Mouse (Mus musculus): ENCODE results near the gene Anxa4. TPM values are rescaled to one million over a fixed set of nuclear protein-coding genes. Genes with fewer than 3 reads are reported as not detected.
A peak's percentile ranks its signal among the peaks of the same experiment; 100 is the strongest.

The Anxa4 gene
- total RNA-seq, 2 experiments from 2014 or later = 18.7 to 21.4 TPM

DNA sequence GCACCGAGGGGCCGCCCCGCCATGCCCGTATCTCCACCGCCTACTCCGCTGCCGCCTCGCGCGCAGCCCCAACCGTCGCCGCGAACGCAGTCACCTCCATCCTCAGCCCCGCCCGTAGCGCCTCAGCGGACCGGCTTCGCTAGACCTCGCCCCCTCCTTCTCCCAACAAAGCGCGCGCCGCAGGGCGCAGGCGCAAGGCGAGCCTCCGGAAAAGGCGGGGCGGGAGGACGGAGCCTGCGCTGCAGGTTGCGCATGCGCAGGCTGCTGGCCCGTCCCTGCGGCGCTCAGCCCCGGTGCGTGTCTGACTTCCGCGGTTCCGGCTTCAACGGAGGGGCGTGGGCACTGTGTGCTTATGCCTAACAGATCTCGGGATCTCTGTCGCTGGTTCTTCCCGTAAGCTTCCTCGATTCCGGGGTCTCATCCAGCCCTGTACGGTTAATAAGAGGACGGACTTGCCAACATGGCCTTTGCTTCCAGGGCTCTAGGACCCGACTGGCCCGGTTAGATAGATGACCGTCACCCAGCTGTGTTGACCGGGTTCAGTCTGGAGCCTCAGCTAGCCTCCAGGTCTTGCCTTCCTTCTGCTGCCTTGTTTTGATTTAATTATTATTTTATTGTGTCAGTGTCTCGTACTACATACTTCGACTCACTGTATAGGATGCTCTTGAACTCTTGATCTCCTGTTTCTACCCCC lies 60.1 kb downstream of the Anxa4 start, which contains the start of gene Gmcl1:
Gmcl1 (minus strand) TSS at position 201 of the 694 bp plus-strand sequence.
- Histone ChIP-seq H3K27ac (peak within 1 kb of the TSS; percentile 90), H3K4me3 (peak within 1 kb of the TSS; percentile 80)
- peak; percentile 97 for DNase-seq
- intact Hi-C loops (cut with DNase I) = loop anchor here (2.0 kb wide), 1 partner anchor 49 kb away; the partner anchor contains the start of gene Snrnp27
- no peak for TF ChIP-seq CTCF (IDR thresholded peaks at IDR 0.05)

DNA sequence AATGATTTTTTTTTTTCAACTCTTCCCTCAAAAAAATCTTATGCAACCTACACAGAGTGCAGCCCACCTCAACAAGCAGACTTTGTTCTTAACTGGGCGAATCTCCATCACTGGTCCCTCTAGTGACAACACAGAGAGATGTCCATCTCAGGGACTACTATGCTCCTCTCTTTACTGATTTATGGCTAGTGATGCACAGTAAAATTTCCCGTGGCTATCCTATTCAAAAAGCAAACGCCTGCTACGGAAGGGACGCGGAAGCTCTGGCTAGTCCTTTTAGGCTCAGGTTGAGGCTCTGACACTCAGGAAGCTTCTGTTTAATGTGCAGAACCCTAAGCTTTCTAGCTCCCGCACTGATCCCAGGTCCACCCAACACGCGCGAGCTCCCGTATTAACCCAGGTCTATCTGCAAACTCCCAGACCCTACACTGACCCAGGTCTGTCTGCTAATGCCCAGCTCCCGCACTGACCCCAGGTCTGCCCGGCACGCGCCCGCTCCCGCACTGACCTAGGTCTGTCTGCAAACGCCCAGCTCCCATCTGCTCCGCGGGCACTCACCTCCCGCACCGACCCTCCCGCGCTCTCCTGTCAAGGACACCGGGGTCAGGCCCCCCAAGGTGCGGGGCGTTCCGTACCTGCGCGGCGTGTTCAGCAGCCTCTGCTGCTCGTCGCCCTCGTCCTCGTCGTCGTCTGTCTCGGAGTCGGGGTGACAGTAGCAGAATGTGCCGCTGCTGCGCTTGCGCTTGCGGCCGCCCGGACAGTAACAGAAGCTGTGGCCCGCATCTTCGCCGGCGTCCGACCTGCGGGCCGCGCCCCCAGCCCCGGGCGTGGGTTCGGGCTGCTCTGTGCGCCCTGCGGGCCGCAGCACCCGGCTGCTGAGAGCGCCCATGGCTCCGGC lies 60.9 kb downstream of the Anxa4 start:
- Histone ChIP-seq H3K4me3 (peak overlapping the region; percentile 80), H3K27ac (peak overlapping the region; percentile 90)
- no peak for TF ChIP-seq CTCF (IDR thresholded peaks at IDR 0.05)
- intact Hi-C loops (cut with DNase I) = loop anchor here (2.0 kb wide), 1 partner anchor 48 kb away; the partner anchor contains the start of gene Snrnp27
- no peak for DNase-seq

DNA sequence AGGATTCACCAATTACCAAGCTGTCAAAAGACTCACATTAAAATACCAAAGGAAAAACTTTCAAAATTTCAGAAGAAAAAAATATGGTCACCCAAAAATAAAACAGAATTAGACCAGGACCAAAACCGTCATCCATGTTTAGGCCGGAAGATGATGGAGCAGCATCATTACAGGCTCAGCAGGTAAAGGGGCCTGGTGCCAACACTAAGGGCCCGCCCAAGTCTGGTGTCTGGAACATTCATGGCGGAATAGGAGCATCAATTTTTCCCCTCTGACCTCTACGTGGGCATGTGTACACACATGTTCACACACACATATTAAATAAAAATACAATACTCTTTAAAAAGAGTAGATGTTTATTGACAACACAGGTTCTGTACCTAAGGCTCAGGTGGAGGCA lies 64.7 kb downstream of the Anxa4 start:
- TF ChIP-seq CTCF (IDR thresholded peaks at IDR 0.05) = no peak

DNA sequence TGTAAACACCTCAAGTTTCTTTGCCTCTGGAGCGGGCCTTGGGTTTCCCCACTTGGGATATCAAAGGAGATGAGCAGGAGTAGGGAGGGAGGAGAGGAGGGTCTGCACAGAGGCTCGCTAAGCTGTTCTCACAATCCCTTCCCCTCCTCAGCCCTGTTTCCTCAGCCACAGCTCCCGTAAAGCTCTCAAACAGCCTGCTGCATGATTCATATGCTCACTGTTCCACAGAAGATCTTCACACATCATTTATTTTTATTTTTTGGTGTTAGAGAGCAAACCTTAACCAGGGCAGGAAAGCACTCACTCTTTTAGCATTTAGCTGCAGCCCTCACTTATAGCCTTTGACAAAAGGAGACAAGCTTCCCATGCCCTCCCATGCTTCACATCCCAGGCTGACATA lies 71.4 kb downstream of the Anxa4 start:
- intact Hi-C loops (cut with DNase I) = no loop called here
- H3K4me3 ChIP-seq = no peak overlapping the region
- no peak for DNase-seq
- no peak for TF ChIP-seq CTCF (IDR thresholded peaks at IDR 0.05)
- H3K27ac ChIP-seq = no peak overlapping the region

More for the DNA sequence above, 64.7 kb downstream of the Anxa4 start:
- DNase-seq = no peak
- no peak overlapping the region for H3K27ac ChIP-seq
- intact Hi-C loops (cut with DNase I) = no loop called here
- no peak overlapping the region for H3K4me3 ChIP-seq

DNA sequence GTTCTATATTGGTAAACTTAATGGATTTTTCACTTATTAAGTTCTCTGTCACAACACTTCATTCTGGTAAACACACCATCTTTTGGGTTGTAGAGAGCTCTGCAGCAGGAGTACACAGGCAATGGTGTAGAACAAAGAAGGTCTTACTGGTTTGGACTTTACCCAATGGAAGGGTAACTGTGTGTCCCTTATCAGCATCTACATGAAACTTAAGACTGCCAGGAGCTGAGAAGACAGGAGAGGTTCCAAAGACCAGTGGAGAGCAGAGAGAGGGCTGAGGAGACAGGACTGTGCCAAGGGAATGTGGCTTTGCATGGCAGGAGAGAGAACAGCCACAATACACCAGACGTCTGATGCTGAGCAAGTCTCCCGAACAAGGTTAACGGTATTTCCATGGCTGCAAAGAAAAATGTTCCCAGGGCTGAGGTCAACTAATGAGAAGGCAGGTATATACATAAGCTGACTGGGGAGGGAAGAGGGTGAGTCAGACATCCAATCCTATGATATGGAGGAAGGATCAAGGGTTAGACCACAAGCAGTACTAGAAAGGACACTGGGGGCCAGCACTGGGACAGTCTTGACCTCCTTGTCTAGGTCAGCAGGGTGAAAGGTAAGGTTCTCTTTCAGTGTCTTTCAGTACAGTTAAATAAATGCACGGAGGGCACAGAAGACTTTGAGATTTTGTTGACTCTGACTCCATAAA lies 85.2 kb downstream of the Anxa4 start:
- Histone ChIP-seq H3K27ac (no peak overlapping the region), H3K4me3 (no peak overlapping the region)
- intact Hi-C loops (cut with DNase I) = no loop called here
- DNase-seq = no peak
- no peak for TF ChIP-seq CTCF (IDR thresholded peaks at IDR 0.05)

DNA sequence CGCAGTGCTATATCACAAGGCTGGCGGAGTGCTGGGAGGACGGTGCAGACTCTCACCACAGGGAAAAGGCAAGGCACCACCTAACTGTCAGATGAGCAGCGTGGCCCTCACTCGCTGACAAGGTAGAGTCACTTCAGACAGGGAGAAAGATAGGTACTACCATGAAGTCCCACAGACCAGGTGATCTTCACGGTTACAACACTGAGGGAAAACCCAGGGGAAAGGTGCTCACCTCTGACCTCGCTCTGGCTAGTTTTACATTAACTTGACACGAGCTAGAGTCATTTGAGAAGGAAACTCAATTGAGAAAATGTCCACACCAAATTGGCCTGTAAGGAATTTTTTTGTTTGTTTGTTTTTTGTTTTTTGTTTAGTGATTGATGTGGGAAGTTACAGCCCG lies 90.8 kb downstream of the Anxa4 start:
- Histone ChIP-seq H3K4me3 (no peak overlapping the region), H3K27ac (no peak overlapping the region)
- no peak for TF ChIP-seq CTCF (IDR thresholded peaks at IDR 0.05)
- DNase-seq = no peak
- intact Hi-C loops (cut with DNase I) = no loop called here

DNA sequence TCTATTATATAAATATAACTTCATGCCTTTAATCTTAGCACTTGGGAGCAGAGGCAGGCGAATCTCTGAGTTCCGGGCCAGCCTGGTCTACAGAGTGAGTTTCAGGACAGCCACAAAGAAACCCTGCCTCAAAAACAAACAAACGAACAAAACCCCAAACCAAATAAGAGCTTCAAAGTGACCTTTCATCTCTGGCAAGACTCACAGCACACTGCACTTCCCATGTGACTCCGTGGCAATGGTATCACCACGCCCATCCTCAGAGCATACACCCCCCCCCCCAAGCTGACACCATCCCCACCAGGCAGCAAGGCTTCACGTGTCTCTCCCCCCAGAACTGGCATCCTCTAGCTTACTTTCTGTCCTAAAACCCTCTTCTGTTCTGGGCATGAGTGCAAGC lies 95.5 kb downstream of the Anxa4 start:
- no peak for DNase-seq
- Histone ChIP-seq H3K27ac (no peak overlapping the region), H3K4me3 (no peak overlapping the region)
- no peak for TF ChIP-seq CTCF (IDR thresholded peaks at IDR 0.05)
- intact Hi-C loops (cut with DNase I) = no loop called here

DNA sequence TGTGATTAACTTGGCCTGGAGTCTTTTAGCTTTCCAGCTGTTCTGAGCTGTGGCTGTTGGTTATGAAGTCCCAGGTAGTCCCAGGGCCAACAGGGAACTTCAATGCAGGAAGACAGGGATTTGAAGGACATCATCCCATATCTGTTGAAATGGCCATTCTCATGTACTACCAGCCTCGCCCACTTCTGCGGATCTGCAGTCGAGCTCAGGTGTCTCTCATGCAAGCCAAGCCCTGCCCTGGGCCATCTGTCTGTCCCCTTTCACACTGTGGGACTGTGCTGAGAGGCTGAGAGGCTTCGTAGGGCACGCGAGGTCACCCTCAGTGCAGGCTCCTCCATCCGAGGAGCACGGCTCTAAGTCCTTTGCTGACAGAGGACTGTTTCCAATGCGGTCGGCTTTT lies 97.2 kb downstream of the Anxa4 start:
- no peak for TF ChIP-seq CTCF (IDR thresholded peaks at IDR 0.05)
- Histone ChIP-seq H3K27ac (no peak overlapping the region), H3K4me3 (no peak overlapping the region)
- intact Hi-C loops (cut with DNase I) = no loop called here
- no peak for DNase-seq

DNA sequence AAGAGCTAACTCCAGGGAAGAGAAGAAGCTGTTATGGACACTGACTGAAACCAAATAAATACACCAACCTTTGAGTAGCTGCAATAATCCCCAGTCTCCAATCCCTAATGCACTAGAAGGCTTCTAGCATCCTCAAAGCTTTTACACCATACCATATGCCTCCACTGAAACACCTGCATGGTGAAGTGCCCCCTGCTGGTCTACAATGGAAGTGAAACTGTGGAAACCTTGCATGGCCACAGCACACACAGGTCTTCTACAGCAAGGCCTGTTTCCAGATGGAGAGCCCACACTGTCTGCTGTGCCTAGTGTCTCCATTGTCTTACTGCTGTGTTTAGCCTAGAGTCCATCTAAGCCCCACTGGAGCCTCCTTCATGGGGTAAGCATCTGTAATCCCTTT lies 98.9 kb downstream of the Anxa4 start:
- Histone ChIP-seq H3K4me3 (no peak overlapping the region), H3K27ac (no peak overlapping the region)
- TF ChIP-seq CTCF (IDR thresholded peaks at IDR 0.05) = peak; percentile 83
- intact Hi-C loops (cut with DNase I) = no loop called here
- peak; percentile 50 for DNase-seq

DNA sequence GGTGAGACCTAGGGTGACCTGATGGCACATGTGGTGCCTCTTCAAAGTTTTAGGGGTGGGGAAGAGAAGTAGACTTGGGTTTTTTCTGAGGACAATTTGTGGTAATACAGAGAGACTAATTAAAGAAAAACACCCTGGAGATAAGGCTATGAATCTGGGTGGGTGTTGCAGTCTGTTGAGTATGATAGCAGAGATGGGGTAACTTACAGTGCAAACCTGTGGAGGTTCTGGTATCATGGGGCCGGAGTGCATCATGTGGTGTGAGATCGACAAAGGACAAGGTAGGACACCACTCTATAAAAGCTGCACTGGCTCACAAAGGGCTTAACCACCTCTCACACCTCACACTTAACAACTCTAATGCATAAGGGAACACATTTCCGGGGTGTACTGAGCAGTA lies 103.7 kb downstream of the Anxa4 start:
- TF ChIP-seq CTCF (IDR thresholded peaks at IDR 0.05) = no peak
- Histone ChIP-seq H3K4me3 (no peak overlapping the region), H3K27ac (no peak overlapping the region)
- intact Hi-C loops (cut with DNase I) = no loop called here
- DNase-seq = no peak

DNA sequence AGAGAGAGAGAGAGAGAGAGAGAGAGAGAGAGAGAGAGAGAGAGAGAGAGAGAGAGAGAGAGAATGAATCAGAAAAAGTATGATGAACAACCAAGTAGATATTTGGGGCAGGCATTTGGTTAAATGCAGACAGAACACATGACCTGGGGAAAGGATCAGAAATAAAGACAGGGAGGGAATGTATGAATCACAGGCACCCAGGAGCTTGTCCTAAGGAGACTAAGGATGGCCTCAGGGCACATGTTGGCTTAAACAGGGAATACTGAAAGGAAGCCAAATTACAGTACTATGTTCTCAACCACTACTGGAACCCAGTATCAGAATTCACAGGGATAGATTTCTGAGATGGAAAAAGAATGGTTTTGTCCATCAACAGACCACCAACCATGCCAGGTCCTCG lies 106.4 kb downstream of the Anxa4 start:
- intact Hi-C loops (cut with DNase I) = no loop called here
- DNase-seq = no peak

More for the DNA sequence above, 106.4 kb downstream of the Anxa4 start:
- TF ChIP-seq CTCF (IDR thresholded peaks at IDR 0.05) = no peak
- Histone ChIP-seq H3K4me3 (no peak overlapping the region), H3K27ac (no peak overlapping the region)

Other genes starting within 250 kb of the Anxa4 start
- gene Asprv1, start 165.4 kb downstream of the Anxa4 start, total RNA-seq (2021) = not detected
- 1 to 10 TPM; 2.6 to 3.9 TPM for gene Mxd1, start 124.4 kb downstream of the Anxa4 start, total RNA-seq (2021)
- 10 to 100 TPM; 71.7 to 87.0 TPM for gene Snrnp27, start 109.1 kb downstream of the Anxa4 start, total RNA-seq (2021)
- gene Gmcl1, start 60.2 kb downstream of the Anxa4 start, total RNA-seq (2021) = 1 to 10 TPM; 2.6 to 3.2 TPM
- gene Aak1, start 55.9 kb upstream of the Anxa4 start, total RNA-seq (2021) = 10 to 100 TPM; 32.0 to 44.5 TPM
- gene Nfu1, start 215.7 kb upstream of the Anxa4 start, total RNA-seq (2021) = 10 to 100 TPM; 55.1 to 66.5 TPM
- gene Gfpt1, start 249.3 kb upstream of the Anxa4 start, total RNA-seq (2021) = 10 to 100 TPM; 31.0 to 35.8 TPM